Mouse (Mus musculus) kidney, adult 2 months (tissue): ENCODE measurements around the gene Mkks.

ENCODE experiments used
- CTCF ChIP-seq: fragments of 200-500 bp; conservative IDR thresholded peaks from 2 replicates; pipeline ENCODE4 v1.5.1; 2011; ENCODE audit warnings: low read depth, mild to moderate bottlenecking, control low read depth, low read length, moderate library complexity, mixed read lengths; ENCODE audit not compliant: insufficient read depth, insufficient read length
- POLR2A ChIP-seq: fragments of 200-500 bp; IDR thresholded peaks from one replicate; pipeline ENCODE4 v1.6.1; 2011; ENCODE audit warnings: low read depth, low read length, control low read depth

DNA sequence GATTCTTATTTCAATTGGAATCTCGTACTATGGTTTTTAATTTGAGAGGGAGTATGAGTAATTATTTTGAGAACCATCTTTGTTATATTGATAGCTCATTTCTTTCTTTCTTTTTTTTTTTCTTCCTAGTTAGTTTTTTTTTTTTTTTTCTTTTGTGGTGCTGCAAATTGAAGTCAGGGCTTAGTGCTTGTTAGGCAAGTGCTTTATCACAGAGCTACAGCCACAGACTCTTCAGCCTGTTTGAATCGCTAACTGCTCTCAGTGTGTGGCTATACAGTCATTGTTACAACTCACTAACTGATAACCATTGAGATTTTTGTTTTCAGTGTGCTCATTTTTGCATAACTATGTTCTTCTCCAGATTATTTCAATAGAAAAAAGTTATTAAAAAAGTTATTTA is 3.3 kb upstream of the Mkks start:
- no peak for TF ChIP-seq POLR2A
- no peak for TF ChIP-seq CTCF
